Mouse (Mus musculus): ENCODE data around the gene Olfr120.
"Not testable (repeated sequence)": the region's sequence is repeated elsewhere in the genome, so short reads cannot be mapped to it uniquely, and the experiment has no call there.

DNA sequence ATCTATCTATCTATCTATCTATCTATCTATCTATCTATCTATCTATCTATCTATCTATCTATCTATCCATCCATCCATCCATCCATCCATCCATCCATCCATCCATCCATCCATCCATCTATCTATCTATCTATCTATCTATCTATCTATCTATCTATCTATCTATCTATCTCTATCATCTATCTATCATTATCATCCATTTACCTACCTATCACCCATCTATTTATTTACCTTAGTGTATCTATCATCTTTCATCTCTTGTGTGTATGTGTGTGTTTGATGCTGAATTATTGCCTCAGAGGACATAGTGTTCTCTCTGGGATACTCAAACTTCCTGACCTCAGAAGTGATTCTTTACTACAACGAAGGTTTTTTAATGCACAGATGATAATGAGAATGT lies 25.3 kb upstream of the Olfr120 start, which contains the start of gene Olfr119:
- not testable (repeated sequence) for TF ChIP-seq FLI1 (IDR thresholded peaks at IDR 0.05; ENCODE audit: low read length); GATA1 (IDR thresholded peaks at IDR 0.05; ENCODE audit: borderline replicate concordance, low read length)
